Mouse (Mus musculus) lung, embryonic 15.5 days (tissue): Measurements from ENCODE around the gene Cela1. TPM values are rescaled to one million over a fixed set of nuclear protein-coding genes. Genes with fewer than 3 reads are reported as not detected.

Experiments
- ATAC-seq: fragments of 200-750 bp; cut with Nextera tagmentation; 2 replicates; pipeline ENCODE4 v1.8.0; 2017; ENCODE audit warnings: moderate number of reproducible peaks, borderline replicate concordance; ENCODE audit not compliant: low FRiP score, low TSS enrichment; ENCODE audit errors: extremely low read depth
- H3K27ac ChIP-seq: fragments of 300-500 bp; sonication (generic); 2 replicates; pipeline ENCODE4 v1.5.1; 2015; ENCODE audit warnings: moderate library complexity, mild to moderate bottlenecking, inconsistent platforms
- H3K27me3 ChIP-seq: fragments of 300-500 bp; sonication (generic); 2 replicates; pipeline ENCODE4 v1.6.1; 2015; ENCODE audit warnings: inconsistent platforms
- H3K36me3 ChIP-seq: fragments of 300-500 bp; sonication (generic); 2 replicates; pipeline ENCODE4 v1.6.1; 2015; ENCODE audit warnings: inconsistent platforms
- H3K4me1 ChIP-seq: fragments of 300-500 bp; sonication (generic); 2 replicates; pipeline ENCODE4 v1.6.1; 2015; ENCODE audit warnings: inconsistent platforms
- H3K4me2 ChIP-seq: fragments of 300-500 bp; sonication (generic); 2 replicates; pipeline ENCODE4 v1.6.1; 2015; ENCODE audit warnings: inconsistent platforms, mild to moderate bottlenecking, moderate library complexity
- H3K4me3 ChIP-seq: fragments of 300-500 bp; sonication (generic); 2 replicates; pipeline ENCODE4 v1.5.1; 2015; ENCODE audit warnings: mild to moderate bottlenecking, inconsistent platforms
- H3K9ac ChIP-seq: fragments of 300-500 bp; sonication (generic); 2 replicates; pipeline ENCODE4 v1.6.1; 2015; ENCODE audit warnings: inconsistent platforms
- H3K9me3 ChIP-seq: fragments of 300-500 bp; sonication (generic); 2 replicates; pipeline ENCODE4 v1.6.1; 2016; ENCODE audit warnings: inconsistent platforms
- WGBS: fragments of 180-500 bp; shearing (Covaris S2); methylation state at CpG from one replicate; pipeline ENCODE4 v1.1.7; 2015; 5-methylcytosine and 5-hydroxymethylcytosine counted together
- polyA plus RNA-seq: library from polyadenylated mRNA; unstranded; fragments of >200 nt; fragmentation: Nextera tagmentation; extraction: Ambion mirVana; gene quantifications from 2 replicates; pipeline ENCODE4 v1.2.1, GENCODE M21; 2015

The Cela1 gene
- polyA plus RNA-seq, result 2.5 and 2.9 TPM in 2 replicates

DNA sequence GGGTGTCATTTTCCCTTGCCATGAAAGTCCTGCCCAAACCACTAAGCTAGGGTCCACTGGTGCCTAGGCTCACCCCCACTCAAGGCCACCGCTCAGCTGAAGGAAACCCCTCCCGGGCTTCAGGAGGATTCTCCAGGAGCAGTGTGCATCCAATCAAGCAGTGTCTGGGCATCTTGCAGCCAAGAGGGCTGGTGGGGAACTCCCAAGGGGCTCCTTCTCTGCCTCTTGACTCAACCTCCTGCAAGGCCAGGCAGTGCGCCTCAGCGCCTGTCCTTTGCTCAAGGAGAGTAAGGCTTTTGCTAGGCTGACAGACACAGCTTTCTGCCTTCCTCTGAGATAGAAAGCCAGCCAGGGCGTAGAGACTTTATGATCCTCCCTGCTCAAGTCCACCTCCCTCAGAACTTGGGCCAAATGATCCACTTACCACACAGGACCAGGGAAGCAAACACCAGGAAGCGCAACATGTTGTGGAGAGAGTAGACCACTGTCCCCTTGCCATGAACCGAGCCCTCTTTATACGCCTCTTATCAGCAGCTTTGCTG is at the start of gene Cela1:
Gene Cela1 (minus strand): TSS at position 492 of the 542 bp plus-strand sequence.
- Histone ChIP-seq H3K9me3 (0 out of 2 replicates have a peak, but pooled peaks cover 7% of the 10 kb centered on the region), H3K9ac (no peak within 1 kb of the TSS), H3K4me2 (no peak within 1 kb of the TSS), H3K4me1 (no peaks in the 10 kb centered on the region), H3K36me3 (no peaks in the 10 kb centered on the region), H3K27me3 (peaks cover 8% of the 10 kb centered on the region; the same call in 1 of the 2 replicates), H3K27ac (no peak within 1 kb of the TSS), H3K4me3 (no peak within 1 kb of the TSS)
- ATAC-seq, result no peak
- 53% methylated on average over 8 of the region's 8 CpGs for WGBS

DNA sequence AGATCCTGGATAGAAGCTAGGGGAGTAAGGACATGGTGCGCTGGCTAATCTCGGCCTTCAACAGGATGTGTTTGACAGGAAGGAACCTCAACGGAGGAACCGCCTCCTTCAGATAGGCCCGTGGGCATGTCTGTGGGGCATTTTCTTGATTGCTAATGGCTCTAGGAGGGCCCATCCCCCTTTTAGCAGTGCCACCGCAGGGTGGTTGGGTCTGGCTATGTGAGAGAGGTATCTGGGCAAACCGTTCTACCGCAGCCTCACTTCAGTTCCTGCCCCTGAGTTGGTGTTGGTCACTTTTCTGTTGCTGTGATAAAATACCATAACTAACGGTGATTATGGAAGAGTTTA is 48.2 kb upstream of the Cela1 start:
- 75% methylated on average over 9 of the region's 9 CpGs for WGBS
- no peaks in the 10 kb centered on the region for H3K4me1 ChIP-seq

GRCm38 (mm10) chr15:100735095-100735952 is 47.6 kb upstream of the Cela1 start:
- H3K36me3 ChIP-seq, result no peaks in the 10 kb centered on the region
- WGBS, result 82% methylated on average over 15 of the region's 15 CpGs
- no peak for ATAC-seq
- H3K27me3 ChIP-seq, result peaks cover 19% of the 10 kb centered on the region
- no peak overlapping the region for H3K9ac ChIP-seq
- no peak overlapping the region for H3K4me2 ChIP-seq
- H3K27ac ChIP-seq, result no peak overlapping the region
- H3K4me3 ChIP-seq, result no peak overlapping the region
- no peaks in the 10 kb centered on the region for H3K9me3 ChIP-seq
- H3K4me1 ChIP-seq, result no peaks in the 10 kb centered on the region

More for the DNA sequence above, 48.2 kb upstream of the Cela1 start:
- Histone ChIP-seq H3K9ac (no peak overlapping the region), H3K9me3 (no peaks in the 10 kb centered on the region), H3K27ac (no peak overlapping the region), H3K4me3 (no peak overlapping the region), H3K36me3 (no peaks in the 10 kb centered on the region), H3K27me3 (peaks cover 13% of the 10 kb centered on the region), H3K4me2 (no peak overlapping the region)
- no peak for ATAC-seq

DNA sequence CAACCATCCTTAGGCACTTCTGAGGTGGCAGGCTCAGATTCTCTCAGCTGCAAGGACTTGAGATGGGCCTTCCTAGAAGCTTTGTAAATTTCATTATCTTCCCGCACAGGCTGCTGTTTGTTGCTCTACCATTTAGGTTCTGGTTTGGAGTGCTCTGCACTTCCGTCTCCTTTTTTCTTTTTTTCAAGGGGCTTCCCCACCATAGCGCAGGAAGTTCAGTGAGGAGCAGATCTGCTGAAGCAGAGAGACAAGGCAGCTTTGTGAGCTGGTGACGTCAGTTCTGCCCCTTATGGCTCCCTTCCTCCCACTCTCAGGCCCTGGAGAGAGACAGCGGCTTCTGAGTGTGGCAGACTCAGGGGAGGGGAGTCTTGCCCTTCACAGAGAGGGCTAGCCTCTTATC is 44.9 kb upstream of the Cela1 start:
- Histone ChIP-seq H3K4me2 (no peak overlapping the region), H3K27me3 (peaks cover 46% of the 10 kb centered on the region), H3K27ac (no peak overlapping the region), H3K4me1 (peaks cover 10% of the 10 kb centered on the region), H3K9ac (no peak overlapping the region), H3K9me3 (no peaks in the 10 kb centered on the region), H3K36me3 (no peaks in the 10 kb centered on the region), H3K4me3 (no peak overlapping the region)
- WGBS, result 14% methylated on average over 5 of the region's 5 CpGs
- ATAC-seq, result peak; percentile 29; the same call in 1 of the 2 replicates

DNA sequence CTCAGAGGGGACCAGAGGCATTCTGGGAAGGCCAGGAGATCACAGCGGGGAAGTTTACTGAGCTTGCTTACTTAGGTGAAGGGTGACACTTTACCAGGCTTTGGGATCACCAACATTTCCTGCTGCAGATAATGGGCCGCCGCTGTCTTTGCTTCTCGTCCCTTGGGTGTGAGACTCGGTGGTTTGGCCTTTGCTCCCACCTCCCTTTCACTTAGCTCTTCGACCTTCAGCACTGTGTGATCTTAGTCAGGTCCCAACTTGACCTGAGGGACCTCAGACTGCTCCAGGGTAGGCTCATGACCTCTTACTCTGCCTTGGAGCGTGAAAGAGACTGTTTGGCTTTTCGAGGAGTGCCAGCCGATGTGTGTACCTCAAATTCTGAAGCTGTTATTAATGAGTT is 43.4 kb upstream of the Cela1 start:
- Histone ChIP-seq H3K9ac (no peak overlapping the region), H3K4me3 (no peak overlapping the region), H3K9me3 (no peaks in the 10 kb centered on the region), H3K27ac (no peak overlapping the region), H3K36me3 (no peaks in the 10 kb centered on the region), H3K27me3 (peaks cover 52% of the 10 kb centered on the region), H3K4me1 (peaks cover 10% of the 10 kb centered on the region), H3K4me2 (no peak overlapping the region)
- no peak for ATAC-seq
- WGBS, result 29% methylated on average over 9 of the region's 9 CpGs

DNA sequence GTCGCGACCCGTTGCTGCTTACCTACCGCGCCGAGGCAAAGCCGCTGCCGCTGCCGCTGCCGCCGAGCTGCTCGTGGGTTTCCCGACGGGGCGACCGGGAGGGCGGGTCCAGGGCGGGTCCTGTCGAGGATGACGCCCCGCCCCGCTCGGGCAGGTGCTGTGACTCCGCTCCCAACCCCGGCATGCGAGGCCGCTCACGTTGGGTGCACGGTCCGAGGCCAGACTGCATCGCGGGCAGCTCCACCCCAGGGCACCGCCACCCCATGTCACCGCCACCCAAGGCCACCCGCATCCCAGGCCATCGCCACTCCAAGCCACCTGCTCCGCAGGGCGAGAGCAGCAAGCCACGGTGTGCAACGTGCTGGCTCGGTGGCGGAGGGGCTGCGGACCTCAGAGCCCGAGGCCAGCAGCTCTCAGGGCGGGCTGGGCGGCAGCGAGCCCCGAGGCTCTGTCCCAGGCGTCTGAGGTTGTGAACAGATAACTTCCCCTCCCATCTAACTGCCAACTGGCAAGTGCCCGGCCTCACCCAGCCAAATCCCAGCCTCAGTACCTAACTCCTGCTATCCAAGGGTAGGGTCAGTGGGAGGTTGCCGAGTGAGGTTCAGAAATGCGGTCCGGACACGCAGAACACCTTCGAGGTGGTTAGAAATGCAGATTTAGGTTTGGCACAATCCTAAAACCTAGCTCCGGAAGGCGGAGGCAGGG is 41.7 kb upstream of the Cela1 start, which contains the start of gene Galnt6:
Gene Galnt6 (minus strand): TSS at position 96 of the 705 bp plus-strand sequence.
- H3K9me3 ChIP-seq, result no peaks in the 10 kb centered on the region
- H3K27ac ChIP-seq, result no peak within 1 kb of the TSS
- H3K36me3 ChIP-seq, result no peaks in the 10 kb centered on the region
- H3K4me1 ChIP-seq, result peaks cover 10% of the 10 kb centered on the region
- peak within 1 kb of the TSS; percentile 29 for H3K4me3 ChIP-seq
- H3K27me3 ChIP-seq, result peaks cover 52% of the 10 kb centered on the region
- H3K4me2 ChIP-seq, result peak within 1 kb of the TSS; percentile 53
- 4% methylated on average over 56 of the region's 57 CpGs for WGBS
- ATAC-seq, result no peak; the same call in 1 of the 2 replicates
- no peak within 1 kb of the TSS for H3K9ac ChIP-seq

DNA sequence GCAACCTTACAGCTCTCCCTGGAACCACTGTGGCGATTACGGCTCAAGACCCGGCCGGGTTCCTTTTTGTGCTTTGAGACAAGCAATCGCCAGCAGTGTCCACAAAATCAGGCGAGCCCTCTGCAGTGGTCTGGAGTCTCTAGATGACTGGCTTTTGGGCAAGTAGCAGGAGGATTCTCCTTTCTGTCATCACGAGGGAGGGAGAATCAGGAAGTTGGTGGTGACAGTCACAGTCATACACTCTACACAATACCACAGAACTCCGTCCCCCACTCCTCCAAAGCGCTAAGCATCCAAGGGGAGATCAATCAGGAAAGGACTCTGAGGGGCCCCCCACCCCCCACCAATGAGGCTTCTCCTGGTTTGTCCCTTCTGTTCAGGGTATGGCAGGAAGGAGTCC is 40.9 kb upstream of the Cela1 start:
- Histone ChIP-seq H3K4me2 (peak overlapping the region; percentile 53), H3K36me3 (no peaks in the 10 kb centered on the region), H3K4me3 (peak overlapping the region; percentile 29), H3K27me3 (peaks cover 57% of the 10 kb centered on the region), H3K4me1 (peaks cover 10% of the 10 kb centered on the region), H3K27ac (no peak overlapping the region), H3K9ac (no peak overlapping the region), H3K9me3 (no peaks in the 10 kb centered on the region)
- no peak for ATAC-seq
- WGBS, result 36% methylated on average over 9 of the region's 9 CpGs

DNA sequence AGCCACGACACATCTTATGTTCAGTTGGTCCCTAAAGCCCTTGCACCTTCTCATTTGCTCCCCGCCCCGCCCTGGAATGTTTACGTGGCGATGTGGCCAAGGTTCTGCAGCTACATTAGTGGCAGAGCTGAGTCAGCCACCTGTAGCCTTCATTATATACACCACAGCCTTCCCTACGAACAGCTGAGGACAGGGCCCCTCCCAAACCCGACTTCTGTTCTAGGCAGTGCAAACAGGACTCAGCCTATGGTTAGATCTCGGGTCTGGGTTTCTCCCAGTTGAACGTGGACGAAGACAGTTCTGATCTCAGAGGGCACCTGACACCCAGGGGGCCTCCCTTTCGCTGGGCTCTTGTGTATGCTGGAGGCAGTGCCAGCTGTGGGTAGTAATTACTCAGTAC is 40.1 kb upstream of the Cela1 start:
- 76% methylated on average over 11 of the region's 11 CpGs for WGBS
- peaks cover 57% of the 10 kb centered on the region for H3K27me3 ChIP-seq
- no peaks in the 10 kb centered on the region for H3K36me3 ChIP-seq
- no peak overlapping the region for H3K4me3 ChIP-seq
- ATAC-seq, result no peak
- H3K27ac ChIP-seq, result no peak overlapping the region
- no peaks in the 10 kb centered on the region for H3K9me3 ChIP-seq
- H3K4me1 ChIP-seq, result peaks cover 10% of the 10 kb centered on the region
- H3K9ac ChIP-seq, result no peak overlapping the region
- H3K4me2 ChIP-seq, result no peak overlapping the region

DNA sequence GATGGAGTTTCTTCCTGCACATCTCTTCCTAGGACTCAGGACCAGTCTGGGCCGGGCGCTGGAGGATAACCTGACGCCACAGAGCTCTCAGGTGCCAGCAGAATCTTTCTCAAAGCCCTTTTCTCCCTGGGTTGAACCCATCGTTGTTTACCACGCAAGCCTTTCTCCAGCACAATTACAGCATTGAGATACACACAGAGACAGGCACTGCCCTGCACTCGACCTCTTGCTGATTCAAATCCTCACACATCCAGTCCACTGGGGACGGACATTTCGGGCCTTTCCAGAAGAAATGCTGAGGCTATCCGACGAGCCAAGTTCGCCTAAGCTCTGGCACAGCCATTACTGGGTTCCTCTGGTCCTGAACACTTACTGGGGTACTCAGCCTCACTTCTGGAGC is 39.0 kb upstream of the Cela1 start:
- no peak for ATAC-seq
- no peak overlapping the region for H3K4me2 ChIP-seq
- H3K9ac ChIP-seq, result no peak overlapping the region
- WGBS, result 83% methylated on average over 11 of the region's 11 CpGs
- no peaks in the 10 kb centered on the region for H3K9me3 ChIP-seq
- no peak overlapping the region for H3K27ac ChIP-seq
- peaks cover 10% of the 10 kb centered on the region for H3K4me1 ChIP-seq
- H3K4me3 ChIP-seq, result no peak overlapping the region
- H3K36me3 ChIP-seq, result no peaks in the 10 kb centered on the region
- H3K27me3 ChIP-seq, result peaks cover 53% of the 10 kb centered on the region

GRCm38 (mm10) chr15:100723505-100723904 is 35.8 kb upstream of the Cela1 start:
- no peak overlapping the region for H3K4me2 ChIP-seq
- 37% methylated on average over 14 of the region's 14 CpGs for WGBS
- H3K4me1 ChIP-seq, result no peaks in the 10 kb centered on the region
- H3K4me3 ChIP-seq, result no peak overlapping the region
- H3K27me3 ChIP-seq, result peaks cover 21% of the 10 kb centered on the region
- H3K36me3 ChIP-seq, result no peaks in the 10 kb centered on the region
- H3K27ac ChIP-seq, result no peak overlapping the region
- no peak overlapping the region for H3K9ac ChIP-seq
- no peak for ATAC-seq
- H3K9me3 ChIP-seq, result no peaks in the 10 kb centered on the region

- 57% methylated on average over 6 of the region's 6 CpGs for WGBS
- no peaks in the 10 kb centered on the region for H3K9me3 ChIP-seq
Observed at GRCm38 (mm10) chr15:100722564-100722963, 34.8 kb upstream of the Cela1 start.

DNA sequence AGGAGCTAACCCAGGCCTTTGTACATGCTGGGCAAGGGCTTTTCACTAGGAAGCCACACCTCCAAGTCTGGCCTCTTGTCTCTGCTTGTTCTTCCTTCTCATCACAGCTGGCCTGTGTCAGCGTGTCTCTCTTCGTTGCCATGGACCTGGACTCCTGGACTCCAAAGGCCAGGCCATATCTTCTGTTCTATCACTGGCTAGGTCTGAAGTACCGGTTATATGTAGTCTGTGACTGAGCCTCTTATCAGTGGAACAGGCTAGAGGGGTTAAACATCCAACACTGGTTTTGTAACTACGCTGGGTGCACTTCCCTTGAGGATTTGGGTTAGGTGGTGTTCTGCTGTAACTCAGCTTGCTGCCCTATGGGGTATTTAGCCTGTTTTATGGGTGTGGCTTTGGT is 34.3 kb upstream of the Cela1 start:
- Histone ChIP-seq H3K36me3 (no peaks in the 10 kb centered on the region), H3K4me3 (no peak overlapping the region), H3K27ac (no peak overlapping the region), H3K4me1 (no peaks in the 10 kb centered on the region), H3K27me3 (peaks cover 6% of the 10 kb centered on the region; the same call in 1 of the 2 replicates), H3K9ac (no peak overlapping the region), H3K9me3 (no peaks in the 10 kb centered on the region), H3K4me2 (no peak overlapping the region)
- WGBS, result 25% methylated on average over 4 of the region's 4 CpGs
- no peak for ATAC-seq

More at GRCm38 (mm10) chr15:100722564-100722963, 34.8 kb upstream of the Cela1 start:
- peaks cover 11% of the 10 kb centered on the region; the same call in 1 of the 2 replicates for H3K27me3 ChIP-seq
- no peaks in the 10 kb centered on the region for H3K36me3 ChIP-seq
- no peaks in the 10 kb centered on the region for H3K4me1 ChIP-seq
- ATAC-seq, result no peak
- no peak overlapping the region for H3K4me3 ChIP-seq
- no peak overlapping the region for H3K4me2 ChIP-seq
- H3K9ac ChIP-seq, result no peak overlapping the region
- no peak overlapping the region for H3K27ac ChIP-seq
